Mouse (Mus musculus): ENCODE measurements around the gene AC124502.3.

GRCm38 (mm10) chr19:5082005-5082404 is 43.3 kb downstream of the AC124502.3 start:
- TF ChIP-seq POLR2A (IDR thresholded peaks at IDR 0.05; ENCODE audit: control insufficient read depth, extremely low read depth, insufficient read depth, low read length, poor library complexity) (no peak), CTCF (IDR thresholded peaks at IDR 0.05; ENCODE audit: borderline replicate concordance, control insufficient read depth, extremely low read depth, insufficient read depth, low read length, poor library complexity) (no peak)

Measured in thymus, adult 2 months (tissue).